Mouse (Mus musculus): Measurements from ENCODE around the gene Tmx2. TPM values are rescaled to one million over a fixed set of nuclear protein-coding genes. Genes with fewer than 3 reads are reported as not detected.

The Tmx2 gene
- polyA plus RNA-seq, 1 experiment, result 2.4 TPM

DNA sequence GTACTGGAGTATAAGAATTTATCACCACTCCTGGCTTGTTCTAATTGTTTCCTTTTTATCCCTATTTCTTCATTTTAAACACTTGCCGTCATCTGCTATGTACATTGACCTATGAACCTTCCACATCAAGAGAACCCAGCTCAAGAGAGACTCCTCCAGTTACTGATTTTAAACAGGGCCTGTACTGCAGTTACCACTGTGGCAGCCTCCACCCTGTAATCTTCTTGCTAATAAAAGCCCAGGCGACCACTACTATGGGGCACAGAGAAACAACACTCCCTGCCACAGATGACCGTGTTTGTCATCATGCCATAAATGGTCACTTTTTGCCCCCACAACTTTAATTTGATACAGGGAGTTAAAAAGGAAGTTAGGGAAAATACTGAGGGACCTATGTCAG is 51.9 kb downstream of the Tmx2 start:
- no peaks in the 10 kb centered on the region for H3K9me3 ChIP-seq
- peaks cover 76% of the 10 kb centered on the region for H3K4me1 ChIP-seq
- H3K36me3 ChIP-seq (replicated peaks; ENCODE audit: low read length), result peaks cover 55% of the 10 kb centered on the region
- no peaks in the 10 kb centered on the region for H3K27me3 ChIP-seq (replicated peaks)
- TF ChIP-seq FLI1 (IDR thresholded peaks at IDR 0.05; ENCODE audit: low read length) (no peak), GATA1 (IDR thresholded peaks at IDR 0.05; ENCODE audit: borderline replicate concordance, low read length) (no peak)
- no peak overlapping the region for H3K4me3 ChIP-seq (replicated peaks)

DNA sequence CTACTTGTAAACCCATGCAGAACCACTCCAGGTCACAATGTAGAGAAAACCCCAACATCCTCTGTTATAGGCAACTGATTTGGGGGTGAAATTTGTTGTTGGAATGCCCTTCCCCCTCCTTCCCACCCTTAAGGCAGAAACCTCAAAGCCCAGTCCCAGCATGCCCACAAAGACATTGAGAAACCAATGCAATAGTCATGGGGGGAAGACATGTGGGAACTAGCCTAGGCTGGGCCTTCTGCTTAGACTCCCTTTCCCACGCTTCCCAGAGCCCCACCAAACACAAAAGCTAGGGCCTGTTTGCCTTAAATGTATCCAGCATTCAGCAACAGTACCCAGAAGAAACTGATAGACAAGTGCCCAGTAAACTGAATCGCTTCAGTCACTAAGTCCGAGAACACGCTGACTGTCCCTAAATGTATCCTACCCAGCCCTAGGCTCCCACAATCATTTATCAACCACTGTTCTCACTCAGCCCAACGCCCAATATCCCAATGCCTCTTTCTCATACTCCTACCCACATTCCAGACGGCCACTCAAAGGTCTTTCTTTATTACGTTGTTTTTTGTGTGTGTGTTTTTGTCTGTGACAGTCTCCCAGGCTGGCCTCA is 52.5 kb downstream of the Tmx2 start:
- no peaks in the 10 kb centered on the region for H3K9me3 ChIP-seq
- TF ChIP-seq FLI1 (IDR thresholded peaks at IDR 0.05; ENCODE audit: low read length) (no peak), GATA1 (IDR thresholded peaks at IDR 0.05; ENCODE audit: borderline replicate concordance, low read length) (no peak)
- H3K36me3 ChIP-seq (replicated peaks; ENCODE audit: low read length), result peaks cover 55% of the 10 kb centered on the region
- H3K4me1 ChIP-seq, result peaks cover 71% of the 10 kb centered on the region
- no peak overlapping the region for H3K4me3 ChIP-seq (replicated peaks)
- no peaks in the 10 kb centered on the region for H3K27me3 ChIP-seq (replicated peaks)

DNA sequence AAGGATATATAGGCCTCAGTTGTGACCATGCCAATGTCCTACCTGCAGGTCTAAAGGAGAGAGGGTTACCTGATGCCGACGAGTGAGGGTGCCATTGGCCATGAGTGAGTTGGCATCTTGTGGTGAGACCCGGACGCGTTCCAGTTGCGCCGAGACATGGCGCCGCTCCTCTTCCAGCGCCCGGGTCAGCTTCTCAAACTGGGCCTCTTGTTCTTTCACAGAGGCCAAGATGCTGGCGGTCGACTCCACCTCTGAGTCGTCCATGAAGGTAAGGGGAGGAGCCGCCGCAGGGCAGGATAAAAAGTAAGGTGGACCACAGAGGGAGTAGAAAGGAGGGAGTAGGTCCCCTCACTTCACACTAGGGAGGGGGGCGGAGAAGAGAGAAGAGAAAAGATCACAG is 54.7 kb downstream of the Tmx2 start:
- Histone ChIP-seq H3K4me1 (peaks cover 80% of the 10 kb centered on the region), H3K4me3 (replicated peaks) (peak overlapping the region; percentile 71), H3K9me3 (no peaks in the 10 kb centered on the region), H3K27me3 (replicated peaks) (no peaks in the 10 kb centered on the region), H3K36me3 (replicated peaks; ENCODE audit: low read length) (peaks cover 66% of the 10 kb centered on the region)
- TF ChIP-seq FLI1 (IDR thresholded peaks at IDR 0.05; ENCODE audit: low read length) (no peak), GATA1 (IDR thresholded peaks at IDR 0.05; ENCODE audit: borderline replicate concordance, low read length) (no peak)

DNA sequence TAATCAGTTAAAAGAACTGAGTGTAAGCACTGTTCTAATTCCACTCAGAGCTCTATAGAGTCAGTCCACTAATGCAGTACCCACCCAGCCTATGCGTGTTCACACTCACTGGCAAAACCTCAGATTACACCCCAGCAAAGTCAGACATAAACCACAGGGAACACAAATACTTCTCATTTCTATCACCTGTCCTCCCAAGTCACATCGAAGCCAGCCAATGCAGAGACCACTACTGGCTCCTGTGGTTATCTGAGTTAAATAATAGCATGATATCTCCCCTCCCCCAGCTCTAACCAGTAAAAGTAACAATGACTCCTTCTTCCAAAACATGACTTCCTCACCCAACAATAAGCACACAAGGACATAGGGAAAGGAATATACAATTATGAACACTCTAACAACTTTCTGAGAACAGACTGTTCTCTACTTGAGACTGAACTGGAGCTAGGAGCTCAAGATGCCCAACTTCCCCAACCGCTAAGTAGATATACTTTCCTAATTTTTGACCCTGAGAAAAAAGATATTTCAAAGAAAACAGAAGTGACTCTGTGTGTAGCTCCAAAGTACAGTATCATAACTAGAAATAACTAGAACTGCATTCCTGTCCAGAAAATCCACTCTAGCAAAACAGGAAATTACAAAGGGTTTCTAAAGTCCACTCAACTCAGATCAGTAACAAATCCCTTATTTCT is 55.4 kb downstream of the Tmx2 start:
- no peaks in the 10 kb centered on the region for H3K27me3 ChIP-seq (replicated peaks)
- peaks cover 80% of the 10 kb centered on the region for H3K4me1 ChIP-seq
- peaks cover 69% of the 10 kb centered on the region for H3K36me3 ChIP-seq (replicated peaks; ENCODE audit: low read length)
- TF ChIP-seq FLI1 (IDR thresholded peaks at IDR 0.05; ENCODE audit: low read length), result no peak
- TF ChIP-seq GATA1 (IDR thresholded peaks at IDR 0.05; ENCODE audit: borderline replicate concordance, low read length), result no peak
- no peak overlapping the region for H3K4me3 ChIP-seq (replicated peaks)
- H3K9me3 ChIP-seq, result no peaks in the 10 kb centered on the region

DNA sequence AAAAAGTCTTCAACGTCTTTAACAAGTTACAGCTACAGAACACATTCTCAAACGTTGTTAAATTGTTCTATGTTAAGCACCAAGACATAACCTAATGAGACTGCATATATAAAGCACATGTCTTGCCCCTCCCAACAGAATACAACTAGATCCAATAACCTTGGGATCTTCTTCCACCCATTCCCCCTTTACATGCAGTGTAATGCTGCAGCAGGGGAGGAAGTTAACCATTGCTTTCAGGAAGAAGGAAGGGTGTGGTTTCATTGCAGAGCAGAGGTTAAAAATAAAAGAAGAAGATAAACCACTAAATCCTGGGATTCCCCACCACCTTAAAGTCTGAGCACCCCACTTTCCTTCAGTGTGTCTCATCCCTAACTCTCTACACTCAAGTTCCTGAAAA is 56.3 kb downstream of the Tmx2 start:
- no peak overlapping the region for H3K4me3 ChIP-seq (replicated peaks)
- H3K36me3 ChIP-seq (replicated peaks; ENCODE audit: low read length), result peaks cover 71% of the 10 kb centered on the region
- H3K27me3 ChIP-seq (replicated peaks), result no peaks in the 10 kb centered on the region
- TF ChIP-seq GATA1 (IDR thresholded peaks at IDR 0.05; ENCODE audit: borderline replicate concordance, low read length), result no peak
- no peak for TF ChIP-seq FLI1 (IDR thresholded peaks at IDR 0.05; ENCODE audit: low read length)
- no peaks in the 10 kb centered on the region for H3K9me3 ChIP-seq
- H3K4me1 ChIP-seq, result peaks cover 81% of the 10 kb centered on the region

Other genes starting within 250 kb of the Tmx2 start
- gene Tfpi, start 202.4 kb downstream of the Tmx2 start, polyA plus RNA-seq (2012; ENCODE audit: insufficient read depth, low replicate concordance), result 0.31 TPM in 1 of 2 replicates, not detected in the other
- gene Ctnnd1, start 28.4 kb downstream of the Tmx2 start, polyA plus RNA-seq (2012; ENCODE audit: insufficient read depth, low replicate concordance), result 0.71 and 4.4 TPM in 2 replicates
- 0.02 TPM in 1 of 2 replicates, not detected in the other for gene Btbd18, start 20.1 kb downstream of the Tmx2 start, polyA plus RNA-seq (2012; ENCODE audit: insufficient read depth, low replicate concordance)
- gene Selenoh, start 8.4 kb downstream of the Tmx2 start, polyA plus RNA-seq (2012; ENCODE audit: insufficient read depth, low replicate concordance), result 72.9 and 130 TPM in 2 replicates
- gene Gm28635, start 1.1 kb downstream of the Tmx2 start, polyA plus RNA-seq (2012; ENCODE audit: insufficient read depth, low replicate concordance), result not detected in 2 replicates
- 8.7 and 9.7 TPM in 2 replicates for gene Med19, start 738 bp downstream of the Tmx2 start, polyA plus RNA-seq (2012; ENCODE audit: insufficient read depth, low replicate concordance)
- gene Zdhhc5, start 36.0 kb upstream of the Tmx2 start, polyA plus RNA-seq (2012; ENCODE audit: insufficient read depth, low replicate concordance), result 14.8 and 20.0 TPM in 2 replicates
- gene Clp1, start 48.2 kb upstream of the Tmx2 start, polyA plus RNA-seq (2012; ENCODE audit: insufficient read depth, low replicate concordance), result 0.70 TPM in 1 of 2 replicates, not detected in the other
- gene Ypel4, start 54.9 kb upstream of the Tmx2 start, polyA plus RNA-seq (2012; ENCODE audit: insufficient read depth, low replicate concordance), result 2.6 and 2.9 TPM in 2 replicates
- 3.0 TPM in 1 of 2 replicates, not detected in the other for gene Gm19426, start 64.5 kb upstream of the Tmx2 start, polyA plus RNA-seq (2012; ENCODE audit: insufficient read depth, low replicate concordance)
- not detected in 2 replicates for gene Serping1, start 96.3 kb upstream of the Tmx2 start, polyA plus RNA-seq (2012; ENCODE audit: insufficient read depth, low replicate concordance)
- 4.4 and 5.9 TPM in 2 replicates for gene Ube2l6, start 119.7 kb upstream of the Tmx2 start, polyA plus RNA-seq (2012; ENCODE audit: insufficient read depth, low replicate concordance)
- gene Smtnl1, start 143.5 kb upstream of the Tmx2 start, polyA plus RNA-seq (2012; ENCODE audit: insufficient read depth, low replicate concordance), result 0.07 TPM in 1 of 2 replicates, not detected in the other
- gene Timm10, start 147.9 kb upstream of the Tmx2 start, polyA plus RNA-seq (2012; ENCODE audit: insufficient read depth, low replicate concordance), result 9.7 TPM in 1 of 2 replicates, not detected in the other
- 1.8 and 5.0 TPM in 2 replicates for gene Slc43a1, start 159.7 kb upstream of the Tmx2 start, polyA plus RNA-seq (2012; ENCODE audit: insufficient read depth, low replicate concordance)
- gene Rtn4rl2, start 207.6 kb upstream of the Tmx2 start, polyA plus RNA-seq (2012; ENCODE audit: insufficient read depth, low replicate concordance), result 2.7 and 8.4 TPM in 2 replicates

All from megakaryocyte, embryonic 14.5 days (primary cell).